Comparison of ENCODE assay signal across 14 mouse cellular contexts in genomic region chr2:127635581-127635980, GRCm38 (mm10).
"Had no signal": no experiment of that assay in that cellular context is flagged by ENCODE, and none has a peak within 500 bp of the region (broad histone marks: within the 10 kb centered on the region; RNA-seq: fewer than 3 reads in every experiment).

No protein-coding gene starts in this region.

- H3K4me3 ChIP-seq: hindbrain, embryonic 13.5 days; intestine, embryonic 15.5 days; limb, embryonic 13.5 days; liver, embryonic 15.5 days; midbrain, embryonic 12.5 days had no signal

- H3K27ac ChIP-seq: hindbrain, embryonic 13.5 days; intestine, embryonic 15.5 days; limb, embryonic 13.5 days; liver, embryonic 15.5 days; midbrain, embryonic 12.5 days had no signal

- ATAC-seq: intestine, embryonic 15.5 days; lung, postnatal 0 days had no signal

- H3K4me2 ChIP-seq: hindbrain, embryonic 13.5 days; intestine, embryonic 15.5 days; limb, embryonic 13.5 days; liver, embryonic 15.5 days; midbrain, embryonic 12.5 days had no signal

- H3K4me1 ChIP-seq: hindbrain, embryonic 13.5 days; intestine, embryonic 15.5 days; limb, embryonic 13.5 days; liver, embryonic 15.5 days; midbrain, embryonic 12.5 days had no signal

- H3K36me3 ChIP-seq: hindbrain, embryonic 13.5 days; intestine, embryonic 15.5 days; limb, embryonic 13.5 days; liver, embryonic 15.5 days; midbrain, embryonic 12.5 days had no signal

- H3K9ac ChIP-seq: hindbrain, embryonic 13.5 days; intestine, embryonic 15.5 days; limb, embryonic 13.5 days; liver, embryonic 15.5 days; midbrain, embryonic 12.5 days had no signal

- H3K27me3 ChIP-seq: hindbrain, embryonic 13.5 days; intestine, embryonic 15.5 days; limb, embryonic 13.5 days; liver, embryonic 15.5 days; midbrain, embryonic 12.5 days had no signal

- H3K9me3 ChIP-seq: hindbrain, embryonic 13.5 days; intestine, embryonic 15.5 days; limb, embryonic 13.5 days; liver, embryonic 15.5 days; midbrain, embryonic 12.5 days had no signal

- DNase-seq: layer of hippocampus, adult 9-11 months; layer of hippocampus, postnatal 36 days; left cerebral cortex, postnatal 4 days; lung, adult 2 months; lung, postnatal 36 days; right cerebral cortex, adult 18-20 months; right cerebral cortex, postnatal 25 days; thymus, postnatal 4 days had no signal
